Mouse (Mus musculus): ENCODE measurements at regions not wholly inside any gene's neighbourhood (a gene's known extent, or its start where the extent isn't known, plus 50 kb on each side); places are given as distances from the start of the nearest gene placed in this dataset.

GRCm38 (mm10) chr6:120614526-120614925 is 51.6 kb upstream of the Cecr2 start:
- peak; percentile 28 for DNase-seq

DNA sequence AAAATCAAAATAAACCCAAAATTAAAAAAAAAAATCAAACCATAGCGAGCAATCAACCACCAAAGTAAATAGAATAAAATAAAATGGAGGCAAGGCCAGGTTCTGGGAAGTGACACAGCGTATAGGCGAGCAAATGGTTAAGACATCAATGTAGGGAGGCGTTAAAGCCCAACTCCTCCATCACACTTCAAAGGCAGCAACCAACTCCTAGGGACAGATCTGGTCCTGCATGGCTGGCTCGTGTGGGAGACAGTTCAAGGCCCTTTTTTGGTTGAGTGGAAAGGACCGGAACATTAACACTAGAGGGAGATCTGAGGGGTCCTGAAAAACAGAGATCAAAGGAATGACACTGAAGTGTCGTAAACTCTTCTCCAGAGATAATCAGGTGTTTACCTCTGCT is 53.8 kb upstream of the Cecr2 start:
- DNase-seq: no peak

DNA sequence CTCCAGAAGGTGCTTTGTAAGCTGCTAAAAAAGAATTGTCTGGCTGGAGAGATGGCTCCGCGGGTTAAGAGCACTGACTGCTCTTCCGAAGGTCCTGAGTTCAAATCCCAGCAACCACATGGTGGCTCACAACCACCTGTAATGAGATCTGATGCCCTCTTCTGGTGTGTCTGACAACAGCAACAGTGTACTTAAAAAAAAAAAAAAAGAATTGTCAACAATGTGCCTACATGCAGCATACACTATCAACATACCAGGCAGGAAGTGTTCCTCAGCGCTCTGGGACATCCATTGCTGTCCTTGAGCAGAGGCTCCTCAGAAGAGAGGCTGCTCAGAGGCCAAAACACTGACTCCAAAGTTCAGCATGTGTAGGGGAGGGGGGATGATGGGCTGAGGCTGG is 56.3 kb upstream of the Cecr2 start:
- no peak for DNase-seq

GRCm38 (mm10) chr6:120605471-120605870 is 60.7 kb upstream of the Cecr2 start:
- no peak for DNase-seq

DNA sequence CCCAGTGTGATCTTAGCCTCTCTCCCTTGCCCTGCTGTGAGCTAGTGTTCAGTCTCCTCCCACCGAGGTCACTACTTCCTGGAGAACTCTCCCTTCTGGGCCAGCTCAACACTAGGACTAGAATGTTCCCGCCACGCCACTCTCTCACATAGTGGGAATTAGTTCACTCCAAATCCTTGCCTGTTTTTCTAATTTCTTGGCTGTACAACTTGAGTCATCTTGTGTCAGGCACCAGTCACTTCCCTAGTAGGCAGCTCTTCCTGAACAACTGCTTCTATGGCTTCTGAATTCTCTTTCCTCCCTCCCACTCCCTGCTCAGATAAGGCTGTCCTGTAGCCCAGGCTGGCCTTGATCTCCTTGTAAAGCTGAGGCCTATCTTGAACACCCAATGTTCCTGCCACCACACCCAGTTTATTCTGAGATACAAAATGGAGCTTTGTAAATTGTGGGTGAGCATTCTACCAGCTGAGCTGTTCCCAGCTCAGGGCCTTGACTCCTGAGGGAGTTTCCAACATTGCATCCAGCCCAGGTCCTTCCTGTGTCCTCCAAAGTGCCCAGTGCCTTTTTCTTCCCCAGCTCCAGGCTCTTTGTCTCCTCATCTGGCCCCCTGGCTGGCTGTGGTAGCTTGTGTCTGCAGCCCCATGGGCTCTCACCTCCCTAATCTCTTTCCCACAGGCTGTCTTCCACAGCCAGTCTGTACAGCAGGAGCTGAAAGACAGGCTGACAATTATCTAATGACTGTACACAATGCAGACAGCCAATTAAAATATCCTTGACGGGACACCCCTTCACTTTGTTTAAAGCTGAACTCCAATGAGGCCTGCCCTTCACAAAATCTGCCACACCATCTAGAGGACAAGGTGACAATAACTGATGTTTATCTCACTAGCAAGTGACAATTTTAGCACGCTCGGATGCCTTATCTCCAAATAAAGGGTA is 61.9 kb upstream of the Cecr2 start:
- DNase-seq: peak; percentile 8

DNA sequence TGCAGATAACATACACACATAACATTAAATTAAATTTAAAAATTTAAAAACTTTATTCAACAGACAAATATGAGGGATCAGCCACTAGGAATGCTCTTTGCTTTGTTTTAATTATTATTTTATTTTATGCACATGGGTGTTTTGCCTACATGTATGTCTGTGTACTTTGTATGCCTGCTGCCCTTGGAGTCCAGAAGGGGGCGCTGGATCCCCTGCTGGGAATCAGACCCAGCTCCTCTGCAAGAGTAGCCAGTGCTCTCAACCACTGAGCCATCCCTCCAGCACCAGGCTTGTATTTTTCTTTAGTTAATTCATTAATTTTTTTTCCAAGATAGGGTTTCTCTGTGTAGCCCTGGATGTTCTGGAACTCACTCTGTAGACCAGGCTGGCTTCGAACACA is 62.7 kb upstream of the Cecr2 start:
- DNase-seq: peak; percentile 23

DNA sequence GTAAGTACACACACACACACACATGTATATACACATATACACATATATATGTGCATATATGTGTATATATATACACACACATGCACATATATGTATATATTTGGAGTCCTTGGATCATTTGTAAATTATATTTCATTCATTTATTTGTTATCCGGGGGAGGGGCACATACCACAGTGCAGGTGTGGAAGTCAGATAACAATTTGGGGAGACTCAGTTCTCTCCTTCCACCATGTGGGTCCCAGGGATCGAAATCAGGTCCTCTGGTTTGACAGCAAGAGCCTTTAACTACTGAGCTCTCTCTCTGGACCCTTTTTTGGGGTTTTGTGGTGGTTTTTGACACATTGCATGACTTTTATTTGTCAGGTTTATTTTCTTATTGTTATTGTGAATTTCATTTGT is 65.8 kb upstream of the Cecr2 start:
- DNase-seq: no peak

DNA sequence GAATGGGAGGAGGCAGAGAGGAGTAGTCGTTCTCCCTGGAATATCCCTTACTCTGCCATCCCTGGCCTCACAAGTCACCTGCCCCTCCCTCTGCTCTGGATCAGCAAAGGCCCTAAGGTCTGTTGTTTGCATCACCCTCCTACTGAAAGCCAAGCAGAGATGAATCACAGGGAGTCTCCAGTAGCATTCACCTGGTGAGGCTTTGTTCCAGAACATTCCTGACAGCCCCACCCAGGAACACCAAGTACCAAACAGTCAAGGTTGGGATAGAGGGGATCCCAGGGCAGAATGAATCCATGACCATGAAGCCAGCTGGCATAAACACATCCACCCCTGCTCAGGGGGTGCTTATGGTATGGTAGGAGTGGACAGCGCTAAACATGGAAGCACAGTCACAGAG is 67.4 kb upstream of the Hdhd5 start:
- no peak for DNase-seq

DNA sequence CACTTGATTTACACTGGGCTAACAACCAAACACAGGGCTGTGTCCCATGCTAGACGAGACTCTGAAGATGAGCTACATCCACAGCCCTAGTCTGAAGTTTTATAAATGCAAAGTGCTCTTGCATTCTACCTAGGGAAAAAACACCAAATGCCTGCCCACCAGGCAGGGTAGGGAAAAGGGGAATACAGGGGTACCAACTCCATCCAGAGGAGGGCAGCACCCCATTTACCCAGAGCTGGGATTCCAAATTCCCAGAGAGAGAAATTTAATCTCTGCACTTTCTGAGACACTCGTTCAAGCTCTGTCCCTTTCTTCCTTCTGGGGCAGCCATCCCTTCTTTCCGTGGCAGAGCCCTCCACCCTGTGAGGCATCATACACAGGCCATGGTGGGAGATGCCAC is 66.8 kb upstream of the Hdhd5 start:
- DNase-seq: no peak

DNA sequence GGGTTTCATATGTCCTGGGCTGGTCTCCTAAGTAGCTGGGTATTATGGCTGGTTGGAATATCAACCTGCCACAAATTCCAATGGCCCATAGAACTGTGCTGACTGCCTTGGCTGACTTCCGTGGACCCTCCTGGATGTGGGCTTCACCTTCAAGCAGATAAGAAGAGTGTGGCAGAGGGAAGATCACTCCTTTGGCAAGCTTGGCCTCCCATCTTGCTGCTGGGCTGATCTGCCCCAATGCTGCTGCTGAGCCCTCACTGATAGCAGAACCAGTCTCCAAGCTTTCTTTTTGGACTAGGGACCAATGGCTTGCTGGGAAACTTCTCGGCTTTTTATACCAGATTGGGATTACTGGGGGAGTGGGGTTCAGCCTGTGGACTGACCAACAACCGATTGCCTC is 65.6 kb upstream of the Hdhd5 start:
- no peak for DNase-seq

DNA sequence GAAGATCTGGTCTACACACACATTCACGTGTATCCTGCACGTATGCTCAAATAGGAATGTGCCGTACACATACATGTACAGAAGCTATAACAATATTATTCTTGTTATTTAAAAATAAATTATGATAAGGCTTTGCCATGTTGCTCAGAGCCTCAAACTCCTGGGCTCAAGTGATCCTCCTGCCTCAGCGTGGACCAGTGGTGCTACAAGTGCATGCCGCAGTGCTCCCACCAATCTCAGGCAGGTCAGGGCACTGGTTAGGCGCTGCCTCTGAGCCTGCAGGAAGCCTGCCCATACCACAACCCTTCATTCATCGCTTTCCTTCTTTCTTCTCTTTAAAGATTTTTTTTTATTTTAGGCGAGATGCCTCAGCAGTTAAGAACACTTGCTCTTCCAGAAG is 63.3 kb upstream of the Hdhd5 start:
- DNase-seq: no peak

DNA sequence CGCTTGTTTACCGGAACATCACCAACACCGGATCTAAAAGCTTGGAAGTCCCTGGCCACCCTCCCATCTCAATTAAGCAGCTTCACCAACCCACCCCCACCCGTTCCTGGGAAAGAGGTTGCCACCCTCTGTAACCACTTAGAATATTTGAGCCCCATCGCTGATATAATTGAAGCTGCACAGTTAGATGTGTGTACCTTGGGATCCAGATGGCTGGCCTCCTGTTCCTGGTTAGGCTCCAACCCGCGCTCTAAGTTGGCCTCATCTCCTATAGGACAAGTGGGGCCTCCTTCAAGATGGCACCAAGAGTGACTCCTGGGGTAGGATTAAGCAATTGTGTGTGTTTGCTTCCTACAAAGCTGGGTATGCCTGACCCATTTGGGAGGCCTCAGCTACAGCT is 61.6 kb upstream of the Hdhd5 start:
- DNase-seq: peak; percentile 7

DNA sequence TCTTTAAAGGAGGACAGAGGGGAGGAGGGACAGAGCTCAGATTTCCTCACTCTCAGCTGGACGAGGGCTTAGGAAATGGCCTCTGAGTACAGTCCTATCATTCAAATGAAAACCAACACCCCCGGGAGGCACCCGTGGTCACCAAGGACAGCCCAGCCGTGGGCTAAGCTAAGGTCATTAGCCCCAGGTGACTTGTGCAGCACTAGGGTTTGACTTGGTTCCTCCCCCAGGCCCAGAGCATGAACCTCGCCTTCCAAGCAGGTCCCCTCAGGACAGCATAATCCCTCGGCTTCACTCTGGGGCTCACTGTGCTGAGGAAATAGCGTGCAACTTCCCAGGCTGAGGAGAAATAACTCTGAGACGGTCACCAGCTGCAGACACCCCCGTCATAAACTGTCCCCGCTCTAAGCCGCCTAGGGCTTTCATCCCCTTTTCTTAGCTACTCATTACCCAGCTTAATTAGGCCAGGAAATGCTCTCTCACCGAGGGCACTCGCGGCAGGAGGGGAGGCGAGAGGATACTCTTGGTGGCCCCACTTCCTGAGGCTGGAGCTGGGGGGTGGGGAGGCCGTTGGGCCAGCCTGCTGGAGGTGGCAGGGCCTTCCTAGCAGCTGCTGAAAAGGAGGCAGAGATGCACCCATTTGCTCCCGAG is 61.0 kb upstream of the Hdhd5 start:
- DNase-seq: peak; percentile 64

- DNase-seq: peak; percentile 42
Observed at GRCm38 (mm10) chr6:120590191-120590590, 59.1 kb upstream of the Hdhd5 start.

- no peak for DNase-seq
Observed at GRCm38 (mm10) chr6:120588701-120589659, 57.9 kb upstream of the Hdhd5 start.

GRCm38 (mm10) chr6:120585941-120586280 is 54.8 kb upstream of the Hdhd5 start:
- no peak for DNase-seq

- DNase-seq: peak; percentile 15
Observed at GRCm38 (mm10) chr6:120585118-120585940, 54.2 kb upstream of the Hdhd5 start.

DNA sequence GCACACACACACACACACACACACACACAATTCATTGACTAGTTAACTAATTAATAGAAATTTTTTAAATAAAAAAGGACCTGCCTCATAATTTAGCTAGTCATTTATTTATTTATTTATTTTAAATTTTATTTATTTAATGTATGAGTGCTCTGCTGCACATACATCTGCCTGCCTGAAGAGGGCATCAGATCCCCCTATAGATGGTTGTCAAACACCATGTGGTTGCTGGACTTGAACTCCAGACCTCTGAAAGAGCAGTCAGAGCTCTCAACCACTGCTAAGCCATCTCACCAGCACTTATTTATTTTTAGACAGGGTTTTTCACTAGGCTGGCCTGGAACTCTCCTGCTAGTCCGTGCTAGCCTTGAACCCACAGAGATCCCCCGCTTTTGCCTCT is 50.6 kb upstream of the Hdhd5 start:
- DNase-seq: no peak

All from kidney, adult 18-20 months (tissue).